14 mouse cellular contexts compared by ENCODE assay signal in genomic region chr7:51723955-51724354, GRCm38 (mm10).
DNase-seq lines count a peak whose midpoint lies in the region; ATAC-seq and TF ChIP-seq lines count a peak whose summit lies in the region.
"Had no signal": no experiment of that assay in that cellular context is flagged by ENCODE, and none has a peak within 500 bp of the region (broad histone marks: within the 10 kb centered on the region; RNA-seq: fewer than 3 reads in every experiment).

No protein-coding gene starts in this region.

- no peak overlapping the region for H3K4me2 ChIP-seq in midbrain, embryonic 16.5 days (ENCODE audit: low read length)
- H3K4me2 ChIP-seq in forebrain, embryonic 11.5 days (ENCODE audit: low read depth, low read length, severe bottlenecking): no peak overlapping the region
- H3K4me2 ChIP-seq: liver, embryonic 15.5 days had no signal

- H3K27ac ChIP-seq in kidney, adult 2 months (ENCODE audit: insufficient read depth, low read depth, low read length): no peak overlapping the region
- no peak overlapping the region for H3K27ac ChIP-seq in midbrain, embryonic 16.5 days (ENCODE audit: low read length)
- no peak overlapping the region for H3K27ac ChIP-seq in forebrain, embryonic 11.5 days (ENCODE audit: low read depth, low read length)
- H3K27ac ChIP-seq in forebrain, embryonic 10.5 days: no peak overlapping the region
- H3K27ac ChIP-seq: layer of hippocampus, adult 2 months; liver, embryonic 15.5 days had no signal

- H3K36me3 ChIP-seq in kidney, adult 2 months (ENCODE audit: control insufficient read depth, insufficient read depth, low read length): no peaks in the 10 kb centered on the region
- H3K36me3 ChIP-seq in midbrain, embryonic 16.5 days (ENCODE audit: control insufficient read depth, insufficient read depth, low read length): no peaks in the 10 kb centered on the region
- no peaks in the 10 kb centered on the region for H3K36me3 ChIP-seq in forebrain, embryonic 11.5 days (ENCODE audit: control insufficient read depth, insufficient read depth, low read length)
- no peaks in the 10 kb centered on the region for H3K36me3 ChIP-seq in forebrain, embryonic 10.5 days (replicated peaks)
- H3K36me3 ChIP-seq: liver, embryonic 15.5 days had no signal

- TF ChIP-seq POLR2A in kidney, adult 2 months (IDR thresholded peaks at IDR 0.05; ENCODE audit: low read depth, low read length): no peak

- ATAC-seq in inflammation-experienced regulatory T-cells, adult 6 months: peak; percentile 98
- no peak for ATAC-seq in midbrain, embryonic 16.5 days
- no peak for ATAC-seq in forebrain, embryonic 11.5 days (replicated peaks; ENCODE audit: low FRiP score)
- ATAC-seq: hindbrain, embryonic 16.5 days had no signal

- DNase-seq in kidney, adult 2 months: peak; percentile 1
- DNase-seq in kidney, adult 11 months: no peak
- DNase-seq in 3134 (ENCODE audit: extremely low read depth, insufficient read length, low spot score): peak; percentile 6
- DNase-seq in NIH3T3 (ENCODE audit: low read depth): peak; percentile 76
- no peak for DNase-seq in forebrain, embryonic 11.5 days (ENCODE audit: low spot score)
- DNase-seq in forebrain, embryonic 10.5 days (ENCODE audit: extremely low spot score, low spot score): no peak
- DNase-seq: cerebellum, adult 18-20 months; lung, postnatal 36 days; thymus, adult 18-20 months had no signal

- TF ChIP-seq CTCF in kidney, adult 2 months (conservative IDR thresholded peaks at IDR 0.05; ENCODE audit: insufficient read depth, insufficient read length, low read depth, low read length): no peak

- no peak overlapping the region for H3K9ac ChIP-seq in midbrain, embryonic 16.5 days (ENCODE audit: low read depth, low read length)
- H3K9ac ChIP-seq in forebrain, embryonic 11.5 days (ENCODE audit: low read length): no peak overlapping the region
- H3K9ac ChIP-seq: liver, embryonic 15.5 days had no signal

- no peaks in the 10 kb centered on the region for H3K4me1 ChIP-seq in kidney, adult 2 months (ENCODE audit: control insufficient read depth, insufficient read depth, low read length)
- no peaks in the 10 kb centered on the region for H3K4me1 ChIP-seq in midbrain, embryonic 16.5 days (ENCODE audit: control insufficient read depth, insufficient read depth, low read length)
- H3K4me1 ChIP-seq in forebrain, embryonic 11.5 days (replicated peaks; ENCODE audit: control insufficient read depth, insufficient read depth, low read length): no peaks in the 10 kb centered on the region
- H3K4me1 ChIP-seq in forebrain, embryonic 10.5 days: peaks cover 3% of the 10 kb centered on the region
- H3K4me1 ChIP-seq: liver, embryonic 15.5 days had no signal

- WGBS in kidney, adult 2 months: 34% methylated on average over 5 of the region's 5 CpGs
- WGBS in midbrain, embryonic 16.5 days: 85% methylated on average over 5 of the region's 5 CpGs
- 86% methylated on average over 5 of the region's 5 CpGs for WGBS in forebrain, embryonic 11.5 days
- WGBS in forebrain, embryonic 10.5 days: 81% methylated on average over 5 of the region's 5 CpGs

- no peaks in the 10 kb centered on the region for H3K27me3 ChIP-seq in kidney, adult 2 months (replicated peaks; ENCODE audit: control insufficient read depth, insufficient read depth, low read length)
- no peaks in the 10 kb centered on the region for H3K27me3 ChIP-seq in midbrain, embryonic 16.5 days (ENCODE audit: control insufficient read depth, insufficient read depth, low read depth, low read length)
- no peaks in the 10 kb centered on the region for H3K27me3 ChIP-seq in forebrain, embryonic 11.5 days (ENCODE audit: control insufficient read depth, insufficient read depth, low read length)
- H3K27me3 ChIP-seq in forebrain, embryonic 10.5 days (ENCODE audit: poor library complexity, severe bottlenecking): no peaks in the 10 kb centered on the region
- H3K27me3 ChIP-seq: liver, embryonic 15.5 days had no signal

- H3K9me3 ChIP-seq in midbrain, embryonic 16.5 days (replicated peaks; ENCODE audit: control insufficient read depth, low read length, poor library complexity, severe bottlenecking): no peaks in the 10 kb centered on the region
- no peaks in the 10 kb centered on the region for H3K9me3 ChIP-seq in forebrain, embryonic 11.5 days (ENCODE audit: control insufficient read depth, low read length)
- H3K9me3 ChIP-seq in forebrain, embryonic 10.5 days: no peaks in the 10 kb centered on the region
- H3K9me3 ChIP-seq: liver, embryonic 15.5 days had no signal

- no peak overlapping the region for H3K4me3 ChIP-seq in kidney, adult 2 months (ENCODE audit: insufficient read depth, low read depth, low read length)
- H3K4me3 ChIP-seq in midbrain, embryonic 16.5 days (ENCODE audit: low read depth, low read length): no peak overlapping the region
- no peak overlapping the region for H3K4me3 ChIP-seq in forebrain, embryonic 11.5 days (ENCODE audit: low read depth, low read length)
- H3K4me3 ChIP-seq in forebrain, embryonic 10.5 days: no peak overlapping the region
- H3K4me3 ChIP-seq: layer of hippocampus, adult 2 months; liver, embryonic 15.5 days had no signal

Comparison
In these comparisons a context has a peak if more than half of its experiments do, and no peak if none do; other contexts are left out.
1. DNase-seq: peak in kidney, adult 2 months (single experiment), 3134 (single experiment) and NIH3T3 (single experiment); none in kidney, adult 11 months (single experiment), forebrain, embryonic 11.5 days (single experiment) and forebrain, embryonic 10.5 days (single experiment).